Mouse (Mus musculus) sigmoid colon, adult 10 weeks (tissue): ENCODE results near the gene Zfp830. TPM values are rescaled to one million over a fixed set of nuclear protein-coding genes. Genes with fewer than 3 reads are reported as not detected.

Experiments used
- polyA plus RNA-seq: library from polyadenylated mRNA; stranded (reverse); fragments of 350-450 nt; fragmentation: Illumina TruSeq; extraction: RNeasy Lipid Tissue Mini Kit (QIAGEN cat#74804); gene quantifications from one replicate; pipeline ENCODE4 v1.2.3, GENCODE M21; 2014; ENCODE audit warnings: low read depth, low replicate concordance

Gene Zfp830
- 20.2 TPM for polyA plus RNA-seq

DNA sequence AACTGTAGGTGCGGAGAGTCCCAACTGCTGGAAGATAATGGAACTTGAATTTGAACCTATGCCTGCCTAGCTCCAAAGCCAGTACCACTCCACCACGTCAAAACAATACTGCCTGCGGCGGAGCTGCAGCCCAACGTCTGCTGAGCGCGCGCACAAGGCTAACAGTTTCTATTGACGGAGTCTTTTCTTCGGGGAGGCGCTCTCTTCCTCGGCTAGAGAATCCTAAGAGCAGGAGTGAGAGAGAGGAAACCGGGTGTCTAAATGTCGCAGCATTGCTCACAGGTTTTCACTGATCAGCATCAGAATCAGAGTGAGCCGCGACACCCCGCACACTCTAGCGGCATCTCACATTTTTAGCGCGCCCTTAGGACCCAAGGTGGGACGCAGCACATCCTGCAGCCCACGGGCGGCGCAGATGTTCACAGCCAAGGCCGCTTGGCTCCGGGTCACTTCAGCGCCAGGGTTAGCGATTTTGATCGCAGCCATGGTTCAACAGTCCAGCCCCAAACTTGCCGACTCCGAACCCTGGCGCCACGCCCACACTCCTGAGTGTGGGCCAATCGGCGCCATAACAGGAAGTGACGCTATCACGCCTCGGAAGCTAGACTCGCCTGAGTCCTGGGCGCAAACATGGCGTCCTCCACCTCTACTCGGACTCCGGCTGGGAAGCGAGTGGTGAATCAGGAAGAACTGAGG is at the start of gene Zfp830, which contains the start of gene Cct6b:
Gene Zfp830 (plus strand): TSS at position 604 of the 696 bp plus-strand sequence.
Gene Cct6b (minus strand): TSS at position 580 of the 696 bp plus-strand sequence.

DNA sequence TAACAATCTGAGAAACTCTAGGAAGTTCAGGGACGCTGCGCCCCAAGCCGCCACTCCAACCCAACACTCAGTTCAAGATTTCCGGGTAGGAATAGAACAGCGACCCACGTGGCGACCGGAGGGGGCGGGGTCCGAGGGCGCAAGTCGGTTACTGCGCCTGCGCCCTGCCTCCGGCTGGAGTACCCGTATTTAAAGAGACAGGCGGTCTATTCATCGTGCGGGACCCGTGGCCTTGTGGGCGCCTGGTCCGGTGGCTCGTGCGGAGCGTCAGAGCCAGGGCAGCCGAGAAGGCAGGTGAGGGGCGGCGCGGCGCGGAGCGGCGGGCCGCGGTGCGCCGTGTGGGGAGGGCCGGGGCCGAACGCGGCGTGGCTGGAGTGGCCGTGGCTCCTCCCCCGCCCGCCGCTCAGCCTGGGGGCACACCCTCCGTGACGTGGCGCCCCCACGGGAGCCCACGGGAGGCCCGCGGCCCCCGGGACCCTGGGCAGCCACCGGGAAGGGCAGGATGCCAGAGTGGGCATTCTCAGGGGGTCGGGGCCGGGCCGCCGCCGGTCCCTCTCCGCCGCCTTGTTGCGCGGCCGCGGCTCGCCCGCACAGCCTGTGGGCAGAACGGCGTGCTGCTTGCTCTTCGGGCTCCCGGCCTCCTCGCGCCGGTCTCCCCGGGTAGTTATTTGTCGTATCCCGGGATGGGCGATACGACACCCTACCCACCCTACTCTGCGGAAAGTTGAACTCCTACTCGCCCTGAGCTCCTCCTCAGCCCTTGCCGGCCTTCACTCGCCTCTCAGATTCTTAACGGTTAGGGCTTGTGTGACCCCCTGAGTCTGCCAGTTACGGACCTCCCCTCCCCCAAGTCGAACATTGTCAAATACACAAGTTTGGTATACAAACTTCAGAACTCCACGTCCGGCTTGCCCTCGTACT is 17.1 kb downstream of the Zfp830 start, which contains the start of gene Lig3:
Gene Lig3 (plus strand): TSS at position 126 of the 921 bp plus-strand sequence.

Other genes starting within 250 kb of the Zfp830 start
- 0.47 TPM for gene Cct6b, start within 50 bp of the Zfp830 start, polyA plus RNA-seq
- 21.7 TPM for gene Lig3, start 16.8 kb downstream of the Zfp830 start, polyA plus RNA-seq
- 41.4 TPM for gene Rffl, start 106.9 kb downstream of the Zfp830 start, polyA plus RNA-seq
- gene Rad51d, start 126.3 kb downstream of the Zfp830 start, polyA plus RNA-seq, result 11.1 TPM
- gene Fndc8, start 127.8 kb downstream of the Zfp830 start, polyA plus RNA-seq, result not detected
- gene Nle1, start 144.1 kb downstream of the Zfp830 start, polyA plus RNA-seq, result 5.7 TPM
- 0.50 TPM for gene Unc45b, start 146.2 kb downstream of the Zfp830 start, polyA plus RNA-seq
- 16.6 TPM for gene Slfn5, start 187.0 kb downstream of the Zfp830 start, polyA plus RNA-seq
- 35.1 TPM for gene Slfn9, start 227.5 kb downstream of the Zfp830 start, polyA plus RNA-seq